Mouse (Mus musculus): ENCODE measurements at regions not wholly inside any gene's neighbourhood (a gene's known extent, or its start where the extent isn't known, plus 50 kb on each side); places are given as distances from the start of the nearest gene placed in this dataset.
"Not testable (repeated sequence)": the region's sequence is repeated elsewhere in the genome, so short reads cannot be mapped to it uniquely, and the experiment has no call there.

- no peak for DNase-seq (ENCODE audit: low spot score in 2 of 2)
Measured at GRCm38 (mm10) chr3:36387431-36387830, 88.3 kb downstream of the Anxa5 start.

DNA sequence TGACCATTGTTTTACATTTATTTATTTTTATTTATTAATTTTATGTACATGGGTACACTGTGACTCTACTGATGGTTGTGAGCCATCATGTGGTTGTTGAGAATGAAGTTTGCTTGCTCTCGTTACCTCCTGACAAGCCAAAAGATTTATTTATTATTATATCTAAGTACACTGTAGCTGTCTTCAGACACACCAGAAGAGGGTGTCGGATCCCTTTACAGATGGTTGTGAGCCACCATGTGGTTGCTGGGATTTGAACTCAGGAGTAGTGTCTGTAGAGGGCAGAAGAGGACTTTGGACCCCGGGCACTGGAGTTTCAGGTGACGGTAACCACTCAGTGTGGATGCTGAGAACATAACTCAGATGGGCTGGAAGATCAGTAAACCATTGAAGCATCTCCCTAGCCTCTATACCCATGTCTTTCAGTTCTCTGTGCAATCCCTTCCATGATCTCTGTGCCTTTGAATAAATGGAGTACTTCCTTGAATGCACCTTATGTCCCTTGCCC lies 92.2 kb downstream of the Anxa5 start:
- DNase-seq (ENCODE audit: low spot score in 2 of 2): no peak

DNA sequence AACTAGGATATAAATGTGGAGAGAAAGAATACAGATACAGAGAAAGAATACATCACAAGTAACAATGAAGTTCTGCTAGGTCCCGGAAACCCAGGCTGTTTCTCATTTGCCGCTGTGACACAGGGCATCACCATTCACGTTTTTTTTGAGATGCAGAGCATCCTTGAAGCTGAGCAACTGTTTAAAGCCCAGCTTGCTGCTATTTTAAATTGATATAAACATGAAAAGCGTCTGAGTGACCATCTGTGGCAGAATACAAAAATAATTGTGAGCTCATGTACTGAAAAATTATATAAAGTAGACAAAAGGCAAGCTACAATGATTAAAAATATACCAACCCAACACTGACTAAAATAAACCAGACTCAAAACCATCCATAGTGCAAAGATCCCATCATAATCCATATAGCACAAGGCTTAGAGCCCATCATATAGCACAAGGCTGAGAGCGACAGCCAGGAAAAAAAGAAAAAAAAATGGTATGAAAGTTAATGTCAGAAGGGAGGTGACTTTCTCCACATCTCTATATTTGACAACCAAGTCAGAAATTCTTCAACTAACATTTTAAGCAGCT lies 94.0 kb downstream of the Anxa5 start:
- DNase-seq (ENCODE audit: low spot score in 2 of 2): peak in 1 of 2 experiments; percentile 35

GRCm38 (mm10) chr3:36375722-36376121 lies 100.0 kb downstream of the Anxa5 start:
- DNase-seq (ENCODE audit: low spot score in 2 of 2): no peak

GRCm38 (mm10) chr3:36374939-36375338 lies 100.8 kb downstream of the Anxa5 start:
- DNase-seq (ENCODE audit: low spot score in 2 of 2): no peak

DNA sequence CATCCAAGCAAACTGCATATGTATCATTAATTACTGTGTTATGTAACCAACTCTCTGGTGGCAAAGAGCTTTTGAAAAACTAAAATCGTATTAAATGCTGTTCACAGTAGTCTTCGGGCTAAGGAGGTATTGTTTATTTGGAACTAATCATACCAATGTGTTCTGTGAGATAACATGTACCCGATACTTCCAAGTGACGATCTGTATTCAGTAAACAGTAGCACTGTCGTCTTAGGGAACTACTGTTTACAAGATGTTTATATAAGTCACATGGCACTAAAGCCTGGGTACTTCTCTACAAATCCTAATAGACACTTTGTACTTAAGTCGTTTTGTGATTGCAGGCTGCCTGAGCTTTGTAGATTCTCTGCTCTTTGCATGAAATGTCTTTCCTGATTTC lies 114.8 kb downstream of the Anxa5 start:
- DNase-seq (ENCODE audit: low spot score in 2 of 2): no peak

DNA sequence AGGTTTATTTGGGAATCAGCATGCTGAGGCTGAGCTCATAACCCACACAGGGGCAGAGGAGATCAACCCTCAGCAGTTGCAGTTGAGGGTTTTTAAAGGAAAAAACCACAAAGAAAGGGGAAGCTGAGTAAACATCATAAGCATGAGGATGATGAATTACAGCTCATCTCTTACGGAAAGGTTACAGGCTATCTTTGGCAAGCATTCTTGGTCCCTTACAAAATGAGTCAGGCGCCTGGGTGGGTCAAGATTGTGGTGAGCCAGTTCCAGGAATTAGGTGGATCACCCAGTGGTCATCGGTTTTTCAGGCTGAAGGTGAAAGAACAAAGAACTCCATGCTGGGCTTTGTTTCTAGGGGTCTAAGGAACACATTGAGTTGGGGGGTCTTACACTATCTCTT lies 121.5 kb downstream of the Anxa5 start:
- DNase-seq (ENCODE audit: low spot score in 2 of 2): not testable (repeated sequence)

DNA sequence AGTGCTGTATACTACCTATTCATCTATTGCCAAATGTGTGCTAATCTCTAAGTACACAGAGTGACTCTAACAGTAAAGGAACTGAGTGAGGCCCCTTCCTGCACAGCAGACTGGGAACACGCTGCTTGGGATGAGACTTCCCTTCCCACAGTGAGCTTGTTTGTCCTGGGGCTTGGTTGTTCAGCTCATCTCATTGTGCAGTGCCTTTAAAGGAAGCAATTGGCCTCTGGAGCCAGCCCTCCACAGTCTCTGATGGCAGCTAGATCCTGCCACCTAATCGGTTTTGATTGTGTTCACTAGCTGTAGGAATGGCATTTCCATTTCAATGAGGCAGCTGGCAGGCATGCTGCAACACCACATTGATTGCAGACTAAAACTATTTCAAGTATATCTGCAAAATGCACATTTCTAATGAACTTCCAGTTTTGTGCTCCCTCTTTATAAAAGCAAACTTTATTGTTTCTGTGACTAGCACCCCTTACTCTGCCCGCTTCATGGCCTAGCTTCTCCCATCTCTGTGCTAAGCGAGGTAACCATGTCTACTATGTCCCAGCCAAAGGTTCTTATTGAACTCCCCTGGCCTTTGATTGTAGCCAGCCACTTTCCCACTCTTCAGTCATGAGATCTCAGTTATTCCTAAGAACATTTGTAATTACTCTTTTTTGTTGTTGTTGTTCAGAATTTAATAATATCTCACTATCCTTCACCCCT lies 123.5 kb downstream of the Anxa5 start:
- peak; percentile 30 to 63 for DNase-seq (ENCODE audit: low spot score in 2 of 2)

DNA sequence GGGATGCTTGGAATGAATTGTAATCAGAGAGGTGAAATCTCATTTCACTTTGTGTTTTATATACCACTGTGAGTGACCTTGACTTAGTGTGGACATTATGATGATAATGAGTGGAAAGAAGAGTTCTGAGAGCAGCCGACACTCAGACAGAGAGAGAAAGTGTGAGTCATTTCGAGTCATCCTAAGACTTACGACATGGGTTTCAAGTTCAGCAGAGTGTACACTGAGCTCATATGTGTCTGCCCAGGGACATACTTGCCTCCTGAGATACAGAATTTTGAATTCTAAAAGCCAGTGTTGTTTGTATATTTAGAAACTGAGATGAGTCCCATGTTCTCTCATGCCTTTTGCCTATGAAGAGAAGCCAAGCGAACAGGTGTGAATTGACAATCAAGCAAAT lies 126.6 kb downstream of the Anxa5 start:
- DNase-seq (ENCODE audit: low spot score in 2 of 2): no peak

- no peak for DNase-seq (ENCODE audit: low spot score in 2 of 2)
Measured at GRCm38 (mm10) chr3:36340889-36341533, 118.9 kb upstream of the Qrfpr start.

DNA sequence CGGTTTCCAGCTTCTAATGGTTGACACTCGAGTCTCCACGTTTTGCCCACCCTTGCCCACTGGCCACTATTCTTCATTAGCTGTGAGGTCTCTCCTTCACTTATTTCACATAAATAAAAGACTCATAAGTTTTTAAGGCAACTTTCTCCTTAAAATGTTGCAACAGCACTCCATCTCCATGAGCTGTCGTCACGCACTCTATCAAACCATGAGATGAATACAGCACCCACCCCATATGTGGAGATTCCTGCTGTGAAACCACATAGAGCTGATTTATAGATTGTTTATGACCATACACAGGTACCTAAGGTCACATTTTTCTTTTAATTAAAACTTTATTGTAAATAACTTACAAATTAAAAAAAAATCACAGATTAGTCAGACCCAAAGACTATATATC lies 117.5 kb upstream of the Qrfpr start:
- DNase-seq (ENCODE audit: low spot score in 2 of 2): no peak

- DNase-seq (ENCODE audit: low spot score in 2 of 2): no peak
Measured at GRCm38 (mm10) chr3:36334279-36334678, 112.2 kb upstream of the Qrfpr start.

DNA sequence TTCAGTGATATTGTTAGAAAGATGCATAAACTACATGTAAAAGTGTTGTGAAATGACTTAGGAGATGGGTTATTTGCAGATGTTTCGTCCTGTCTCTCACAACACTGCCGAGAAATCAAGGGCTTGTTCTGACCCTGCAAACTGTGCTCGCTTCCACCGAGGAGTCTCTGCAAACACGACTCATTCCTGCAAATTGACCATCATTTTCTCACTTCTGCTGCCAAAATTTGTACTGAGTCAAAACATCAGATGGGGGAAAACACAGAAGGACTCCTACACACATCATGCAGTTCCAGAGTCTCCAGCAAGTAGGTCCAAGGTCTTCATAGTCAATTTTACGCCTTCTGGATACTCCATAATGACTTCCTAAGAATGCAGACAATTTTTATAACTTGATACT lies 109.9 kb upstream of the Qrfpr start:
- DNase-seq (ENCODE audit: low spot score in 2 of 2): no peak

DNA sequence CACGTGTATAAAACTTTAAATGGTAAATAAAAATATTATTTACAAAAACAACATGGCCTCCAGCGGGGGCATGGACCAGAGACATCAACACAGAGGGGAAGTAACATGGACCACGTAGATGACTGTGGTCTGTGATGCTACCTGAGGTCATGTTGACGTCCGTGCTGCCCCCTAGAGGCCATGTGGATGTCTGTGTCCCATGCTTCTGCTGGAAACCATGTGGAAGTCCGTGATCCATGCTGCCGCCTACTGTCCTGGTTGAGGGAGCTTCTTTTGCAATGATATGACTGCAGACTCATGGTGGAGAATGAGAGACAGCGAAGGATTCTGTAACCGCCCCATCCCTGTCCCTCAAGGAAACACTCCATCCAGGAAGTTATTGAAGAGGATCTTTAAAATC lies 108.5 kb upstream of the Qrfpr start:
- peak in 1 of 2 experiments; percentile 26 for DNase-seq (ENCODE audit: low spot score in 2 of 2)

DNA sequence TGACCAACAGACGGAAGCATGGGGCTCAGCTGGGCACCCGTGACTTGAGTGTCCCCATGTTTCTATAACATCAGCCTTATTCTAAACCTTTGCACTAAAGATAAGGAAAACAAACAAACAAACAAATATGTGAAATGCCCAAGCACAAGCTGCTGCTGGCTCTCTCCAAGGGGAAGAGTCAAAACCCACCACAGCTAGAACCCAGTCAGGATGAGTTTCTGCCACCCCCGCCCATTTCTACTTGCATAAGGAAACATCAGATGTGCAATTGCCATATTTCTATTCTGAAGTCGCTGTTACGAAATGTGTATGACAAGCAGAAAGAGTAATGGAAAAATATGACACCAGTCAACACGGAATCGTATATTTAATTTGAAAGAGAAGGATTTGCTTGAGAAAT lies 107.5 kb upstream of the Qrfpr start:
- no peak for DNase-seq (ENCODE audit: low spot score in 2 of 2)

- DNase-seq (ENCODE audit: low spot score in 2 of 2): no peak
Measured at GRCm38 (mm10) chr3:36328927-36329326, 106.8 kb upstream of the Qrfpr start.

- DNase-seq (ENCODE audit: low spot score in 2 of 2): no peak
Measured at GRCm38 (mm10) chr3:36318635-36319034, 96.5 kb upstream of the Qrfpr start.

DNA sequence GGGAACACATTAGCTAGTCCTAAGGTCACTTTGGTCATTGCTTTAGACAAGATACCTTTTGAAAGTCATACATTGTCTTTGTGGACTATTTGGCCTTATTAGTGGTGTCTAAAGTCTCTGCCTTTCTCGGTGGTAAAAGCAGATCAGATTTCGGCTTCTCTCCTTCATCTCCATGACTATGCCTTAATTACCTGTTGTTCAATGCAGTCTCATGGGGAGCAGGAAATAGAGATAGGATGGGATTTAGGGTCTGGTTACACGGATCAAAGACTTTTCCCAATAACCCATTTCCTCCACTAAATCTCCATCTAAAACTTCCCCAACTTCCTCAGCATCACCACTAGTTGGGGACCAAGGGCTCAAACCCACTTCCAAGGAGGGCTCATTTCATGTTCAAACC lies 89.2 kb upstream of the Qrfpr start:
- no peak for DNase-seq (ENCODE audit: low spot score in 2 of 2)

GRCm38 (mm10) chr3:36310642-36311267 lies 88.6 kb upstream of the Qrfpr start:
- no peak for DNase-seq (ENCODE audit: low spot score in 2 of 2)

- DNase-seq (ENCODE audit: low spot score in 2 of 2): no peak
Measured at GRCm38 (mm10) chr3:36296792-36297191, 74.7 kb upstream of the Qrfpr start.

GRCm38 (mm10) chr3:36291971-36292370 lies 69.9 kb upstream of the Qrfpr start:
- DNase-seq (ENCODE audit: low spot score in 2 of 2): no peak

- no peak for DNase-seq (ENCODE audit: low spot score in 2 of 2)
Measured at GRCm38 (mm10) chr3:36284066-36284465, 62.0 kb upstream of the Qrfpr start.
